Mouse (Mus musculus) intestine, embryonic 16.5 days (tissue): ENCODE data around the gene Prm1. TPM values are rescaled to one million over a fixed set of nuclear protein-coding genes. Genes with fewer than 3 reads are reported as not detected.

Source experiments
- ATAC-seq: fragments of 200-750 bp; cut with Nextera tagmentation; 2 replicates; pipeline ENCODE4 v1.8.0; 2017; ENCODE audit warnings: moderate TSS enrichment, moderate library complexity
- H3K27ac ChIP-seq: fragments of 300-500 bp; sonication (generic); 2 replicates; pipeline ENCODE4 v1.5.1; 2014; ENCODE audit warnings: mild to moderate bottlenecking, low read length
- H3K27me3 ChIP-seq: fragments of 300-500 bp; sonication (generic); replicated peaks from 2 replicates; pipeline ENCODE4 v1.6.1; 2014; ENCODE audit warnings: low read length, control low read depth, mixed read lengths; ENCODE audit not compliant: control insufficient read depth, insufficient read depth
- H3K36me3 ChIP-seq: fragments of 300-500 bp; sonication (generic); 2 replicates; pipeline ENCODE4 v1.6.1; 2014; ENCODE audit warnings: low read length, control low read depth; ENCODE audit not compliant: control insufficient read depth, insufficient read depth
- H3K4me1 ChIP-seq: fragments of 300-500 bp; sonication (generic); 2 replicates; pipeline ENCODE4 v1.6.1; 2014; ENCODE audit warnings: low read length, control low read depth, mixed read lengths; ENCODE audit not compliant: control insufficient read depth, insufficient read depth
- H3K4me2 ChIP-seq: fragments of 300-500 bp; sonication (generic); 2 replicates; pipeline ENCODE4 v1.6.1; 2014; ENCODE audit warnings: low read depth, low read length, control low read depth
- H3K4me3 ChIP-seq: fragments of 300-500 bp; sonication (generic); 2 replicates; pipeline ENCODE4 v1.5.1; 2014; ENCODE audit warnings: mild to moderate bottlenecking, low read length
- H3K9ac ChIP-seq: fragments of 300-500 bp; sonication (generic); 2 replicates; pipeline ENCODE4 v1.6.1; 2014; ENCODE audit warnings: low read depth, low read length
- H3K9me3 ChIP-seq: fragments of 300-500 bp; sonication (generic); 2 replicates; pipeline ENCODE4 v1.6.1; 2016; ENCODE audit warnings: low read length, control low read depth; ENCODE audit not compliant: control insufficient read depth
- WGBS: fragments of 180-500 bp; shearing (Covaris S2); extraction: QIAGEN DNeasy Blood & Tissue Kit; methylation state at CpG from one replicate; pipeline ENCODE4 v1.1.7; 2014; 5-methylcytosine and 5-hydroxymethylcytosine counted together
- polyA plus RNA-seq: library from polyadenylated mRNA; unstranded; fragments of >200 nt; fragmentation: Nextera tagmentation; extraction: Ambion mirVana; gene quantifications from 2 replicates; pipeline ENCODE4 v1.2.1, GENCODE M21; 2015

Prm1 gene
- polyA plus RNA-seq, 1 experiment from 2014 or later, result not detected

- ATAC-seq, result no peak
- 80% methylated on average over 7 of the region's 7 CpGs for WGBS
Measured at GRCm38 (mm10) chr16:10827766-10828460, 22.3 kb upstream of the Prm1 start.

GRCm38 (mm10) chr16:10827269-10827668, 21.6 kb upstream of the Prm1 start:
- 91% methylated on average over 9 of the region's 9 CpGs for WGBS
- H3K27ac ChIP-seq, result no peak overlapping the region
- no peaks in the 10 kb centered on the region for H3K36me3 ChIP-seq
- ATAC-seq, result no peak
- H3K27me3 ChIP-seq, result no peaks in the 10 kb centered on the region
- H3K4me3 ChIP-seq, result no peak overlapping the region
- H3K9me3 ChIP-seq, result no peaks in the 10 kb centered on the region
- no peaks in the 10 kb centered on the region for H3K4me1 ChIP-seq
- no peak overlapping the region for H3K4me2 ChIP-seq
- H3K9ac ChIP-seq, result no peak overlapping the region

More at GRCm38 (mm10) chr16:10827766-10828460, 22.3 kb upstream of the Prm1 start:
- Histone ChIP-seq H3K9me3 (0 out of 2 replicates have a peak, but pooled peaks cover 3% of the 10 kb centered on the region), H3K4me2 (no peak overlapping the region), H3K27me3 (no peaks in the 10 kb centered on the region), H3K4me1 (no peaks in the 10 kb centered on the region), H3K27ac (no peak overlapping the region), H3K4me3 (no peak overlapping the region), H3K9ac (no peak overlapping the region), H3K36me3 (no peaks in the 10 kb centered on the region)

GRCm38 (mm10) chr16:10825840-10826239, 20.2 kb upstream of the Prm1 start:
- Histone ChIP-seq H3K9ac (no peak overlapping the region), H3K9me3 (no peaks in the 10 kb centered on the region), H3K4me3 (no peak overlapping the region), H3K27ac (no peak overlapping the region), H3K4me2 (no peak overlapping the region), H3K36me3 (no peaks in the 10 kb centered on the region), H3K4me1 (0 out of 2 replicates have a peak, but pooled peaks cover 4% of the 10 kb centered on the region), H3K27me3 (no peaks in the 10 kb centered on the region)
- ATAC-seq, result no peak
- WGBS, result 96% methylated on average over 4 of the region's 4 CpGs

GRCm38 (mm10) chr16:10824536-10824935, 18.9 kb upstream of the Prm1 start:
- 87% methylated on average over 1 of the region's 1 CpGs for WGBS
- ATAC-seq, result no peak
- Histone ChIP-seq H3K4me3 (no peak overlapping the region), H3K9ac (no peak overlapping the region), H3K4me1 (0 out of 2 replicates have a peak, but pooled peaks cover 4% of the 10 kb centered on the region), H3K4me2 (no peak overlapping the region), H3K27me3 (no peaks in the 10 kb centered on the region), H3K9me3 (no peaks in the 10 kb centered on the region), H3K36me3 (no peaks in the 10 kb centered on the region), H3K27ac (no peak overlapping the region)

- Histone ChIP-seq H3K4me1 (0 out of 2 replicates have a peak, but pooled peaks cover 4% of the 10 kb centered on the region), H3K9me3 (no peaks in the 10 kb centered on the region), H3K27ac (no peak overlapping the region), H3K27me3 (no peaks in the 10 kb centered on the region), H3K4me3 (no peak overlapping the region), H3K36me3 (no peaks in the 10 kb centered on the region), H3K9ac (no peak overlapping the region), H3K4me2 (no peak overlapping the region)
- ATAC-seq, result peak; percentile 31; the same call in 1 of the 2 replicates
- 45% methylated on average over 4 of the region's 4 CpGs for WGBS
Measured at GRCm38 (mm10) chr16:10821387-10821786, 15.7 kb upstream of the Prm1 start.

- Histone ChIP-seq H3K27ac (no peak overlapping the region), H3K27me3 (no peaks in the 10 kb centered on the region), H3K4me1 (0 out of 2 replicates have a peak, but pooled peaks cover 4% of the 10 kb centered on the region), H3K9ac (no peak overlapping the region), H3K4me2 (no peak overlapping the region), H3K4me3 (no peak overlapping the region), H3K36me3 (no peaks in the 10 kb centered on the region), H3K9me3 (no peaks in the 10 kb centered on the region)
- WGBS, result 76% methylated on average over 3 of the region's 3 CpGs
- ATAC-seq, result no peak
Measured at GRCm38 (mm10) chr16:10819966-10820365, 14.3 kb upstream of the Prm1 start.

GRCm38 (mm10) chr16:10818579-10819135, 13.0 kb upstream of the Prm1 start:
- ATAC-seq, result no peak
- 81% methylated on average over 4 of the region's 4 CpGs for WGBS
- Histone ChIP-seq H3K27ac (no peak overlapping the region), H3K9ac (no peak overlapping the region), H3K36me3 (no peaks in the 10 kb centered on the region), H3K9me3 (no peaks in the 10 kb centered on the region), H3K4me1 (0 out of 2 replicates have a peak, but pooled peaks cover 7% of the 10 kb centered on the region), H3K4me3 (no peak overlapping the region), H3K4me2 (no peak overlapping the region), H3K27me3 (no peaks in the 10 kb centered on the region)

GRCm38 (mm10) chr16:10814864-10815263, 9.2 kb upstream of the Prm1 start:
- Histone ChIP-seq H3K4me3 (no peak overlapping the region), H3K9ac (no peak overlapping the region), H3K9me3 (no peaks in the 10 kb centered on the region), H3K4me2 (no peak overlapping the region), H3K27me3 (no peaks in the 10 kb centered on the region), H3K4me1 (0 out of 2 replicates have a peak, but pooled peaks cover 3% of the 10 kb centered on the region), H3K36me3 (no peaks in the 10 kb centered on the region), H3K27ac (no peak overlapping the region)
- 62% methylated on average over 4 of the region's 4 CpGs for WGBS
- ATAC-seq, result peak; percentile 35

- no peak overlapping the region for H3K4me2 ChIP-seq
- 73% methylated on average over 4 of the region's 4 CpGs for WGBS
- no peaks in the 10 kb centered on the region for H3K36me3 ChIP-seq
- no peaks in the 10 kb centered on the region for H3K9me3 ChIP-seq
- no peaks in the 10 kb centered on the region for H3K27me3 ChIP-seq
- no peak for ATAC-seq
- 0 out of 2 replicates have a peak, but pooled peaks cover 3% of the 10 kb centered on the region for H3K4me1 ChIP-seq
- H3K4me3 ChIP-seq, result no peak overlapping the region
- no peak overlapping the region for H3K9ac ChIP-seq
- no peak overlapping the region for H3K27ac ChIP-seq
Measured at GRCm38 (mm10) chr16:10813726-10814125, 8.1 kb upstream of the Prm1 start.
